Mouse (Mus musculus) induced T-regulatory cell, adult 2 months (primary cell): ENCODE measurements around the gene Dnaic1.

Source experiments
- DNase-seq: peaks from one replicate; pipeline ENCODE4 v3.0.0-alpha.2; 2012; ENCODE audit warnings: low read depth

Dnaic1 gene

DNA sequence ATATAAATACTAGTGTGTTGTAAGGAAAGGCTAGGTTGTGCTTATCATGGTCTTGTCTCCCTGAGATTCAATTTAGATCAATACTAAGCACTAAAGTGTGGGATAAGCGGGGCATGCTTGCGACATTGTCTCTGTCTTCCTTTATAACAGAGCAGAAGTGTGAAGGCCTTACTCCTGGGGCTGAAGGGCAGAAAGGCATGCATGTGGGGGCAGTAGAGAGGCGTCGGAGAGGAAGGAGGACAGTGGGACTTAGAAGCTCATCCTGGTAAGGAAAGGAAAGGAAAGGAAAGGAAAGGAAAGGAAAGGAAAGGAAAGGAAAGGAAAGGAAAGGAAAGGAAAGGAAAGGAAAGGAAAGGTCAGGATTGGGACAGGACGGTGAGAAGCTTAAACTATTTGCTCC is 1.9 kb downstream of the Dnaic1 start:
- no peak for DNase-seq

DNA sequence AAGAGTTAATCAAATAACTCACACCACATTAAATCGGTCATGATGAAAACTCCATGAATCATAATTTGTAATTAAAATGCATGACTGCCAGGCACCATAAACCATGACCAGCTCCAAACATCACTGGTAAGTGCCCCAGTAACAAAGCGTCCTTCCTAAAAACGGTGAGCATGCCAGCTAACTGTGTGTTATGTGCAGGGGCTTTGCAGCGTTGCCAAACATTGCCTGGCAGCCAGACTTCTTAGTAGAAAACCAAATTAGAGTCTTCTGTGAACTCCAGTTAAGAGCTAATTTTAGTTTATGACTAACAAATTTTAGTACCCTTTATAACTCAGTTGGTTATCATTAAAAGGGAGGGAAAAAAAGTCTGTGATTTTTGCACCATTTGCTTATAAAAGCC is 3.9 kb downstream of the Dnaic1 start:
- DNase-seq: no peak

DNA sequence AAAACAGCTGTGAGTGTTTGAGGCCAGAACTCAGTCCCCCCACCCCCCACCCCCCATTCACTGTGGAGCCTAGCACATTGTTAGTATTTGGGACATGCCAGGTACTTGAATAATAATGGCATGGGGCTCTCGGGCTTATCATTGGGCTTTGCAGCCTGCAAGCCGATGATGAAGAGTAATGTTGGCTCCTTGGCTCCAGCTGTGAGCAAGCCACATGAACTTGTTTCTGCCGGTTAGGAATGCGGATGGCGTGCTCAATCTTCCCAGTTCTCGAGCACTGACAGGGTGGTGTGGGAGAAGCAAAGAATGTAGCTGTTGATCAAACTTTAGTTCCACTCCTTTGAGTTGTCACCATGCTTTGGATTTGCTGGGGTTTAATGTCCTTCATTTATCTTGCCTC is 6.3 kb downstream of the Dnaic1 start:
- DNase-seq: no peak

DNA sequence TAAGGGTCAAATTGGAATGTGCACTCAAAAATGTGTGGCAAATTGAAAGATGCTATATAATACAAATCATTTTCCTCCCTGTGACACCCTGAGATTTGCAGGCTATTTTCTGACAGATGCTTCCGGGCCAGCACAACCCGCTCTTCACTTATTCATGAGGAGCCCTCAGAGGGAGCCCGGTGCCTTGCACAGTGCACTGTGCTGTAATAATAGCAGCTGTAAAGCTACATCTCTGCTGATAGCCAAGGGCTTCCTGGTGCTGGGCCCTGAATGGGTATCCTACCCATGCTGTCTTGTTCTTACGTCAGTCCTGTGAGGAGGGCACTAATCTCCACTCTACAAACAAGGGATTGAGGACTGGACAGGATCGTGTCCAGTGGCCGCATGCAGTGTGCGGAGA is 13.8 kb downstream of the Dnaic1 start:
- DNase-seq: no peak

DNA sequence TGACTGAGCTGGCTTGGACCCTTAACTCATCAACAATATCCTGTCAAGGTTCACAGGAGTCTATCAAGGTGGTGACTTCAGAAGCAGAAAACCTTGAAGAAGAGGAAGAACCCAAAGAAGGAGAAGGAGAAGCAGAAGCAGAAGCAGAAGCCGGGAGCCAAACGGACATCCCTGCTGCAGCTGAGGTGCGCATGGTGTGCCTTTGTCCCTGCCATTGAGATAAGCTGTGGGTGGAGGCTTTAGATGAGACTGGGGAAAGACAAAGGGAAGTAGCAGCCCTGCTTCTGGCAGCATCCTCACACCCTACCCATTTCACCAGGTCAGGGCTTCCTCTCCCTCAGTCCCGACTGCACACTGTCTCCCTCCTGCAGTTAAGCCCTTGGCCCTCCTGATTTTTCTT is 33.2 kb downstream of the Dnaic1 start:
- no peak for DNase-seq

DNA sequence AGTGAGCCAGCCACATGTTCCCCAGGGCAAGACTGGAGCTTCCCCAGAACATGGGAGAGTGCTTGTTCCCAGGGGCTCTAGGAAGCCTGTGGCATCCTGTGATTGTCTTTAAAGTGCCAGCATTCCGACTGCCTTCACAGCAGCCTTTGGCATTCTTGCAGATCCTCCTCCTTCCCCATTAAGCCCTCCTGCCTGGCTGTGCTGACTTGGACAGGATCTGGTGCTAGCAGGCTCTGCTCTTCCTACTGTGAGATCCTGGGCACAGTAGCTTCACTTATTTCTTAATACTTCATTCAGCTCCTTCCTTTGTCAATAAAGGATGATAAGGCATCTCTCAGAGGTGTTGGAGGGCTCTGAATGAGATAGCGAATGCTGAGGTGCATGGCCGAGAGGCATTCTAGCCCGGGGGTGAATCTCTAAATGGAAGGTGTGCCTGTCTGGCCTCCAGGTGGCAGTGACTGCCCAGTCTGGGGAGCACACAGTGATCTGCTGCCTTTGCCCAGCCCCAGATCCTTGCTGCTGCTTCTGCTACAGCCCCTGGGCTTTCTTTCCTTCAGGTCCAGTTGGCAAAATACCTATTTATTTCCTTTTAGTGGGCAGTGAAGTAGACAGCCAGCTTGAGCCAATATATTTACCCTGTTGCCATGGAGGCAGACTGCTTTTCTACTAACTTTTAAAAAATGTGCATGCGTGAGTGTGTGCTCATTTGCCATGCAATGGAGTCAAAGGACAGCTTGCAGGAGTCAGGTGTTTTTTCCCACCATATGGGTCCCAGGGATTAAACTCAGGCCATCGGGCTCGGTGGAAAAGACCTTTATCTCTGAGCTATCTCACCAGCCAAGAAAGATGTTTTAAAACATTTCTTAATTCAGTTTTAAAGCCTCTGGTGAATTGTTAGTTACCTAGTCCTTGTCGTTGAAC is 35.2 kb downstream of the Dnaic1 start:
- DNase-seq: peak; percentile 14

DNA sequence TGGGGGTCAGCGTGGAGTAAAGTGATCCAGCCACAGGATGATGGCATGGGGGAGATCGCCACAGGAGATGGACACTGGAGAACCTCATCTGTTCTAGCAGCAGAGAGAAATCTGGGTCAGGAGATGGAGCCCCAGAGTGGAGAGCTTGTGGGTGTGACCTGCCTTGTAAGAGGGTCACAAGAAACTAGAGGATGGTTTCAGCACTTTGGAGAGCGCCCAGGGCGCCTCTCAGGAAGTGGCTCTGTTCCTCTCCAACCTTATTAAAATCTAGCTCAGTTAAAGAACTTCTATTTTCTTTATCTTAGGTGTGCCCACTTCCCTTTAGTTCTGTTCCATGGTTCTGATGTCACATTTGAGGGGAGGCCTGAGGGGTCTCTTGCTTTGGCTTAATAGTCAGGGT is 37.2 kb downstream of the Dnaic1 start:
- peak; percentile 45 for DNase-seq

DNA sequence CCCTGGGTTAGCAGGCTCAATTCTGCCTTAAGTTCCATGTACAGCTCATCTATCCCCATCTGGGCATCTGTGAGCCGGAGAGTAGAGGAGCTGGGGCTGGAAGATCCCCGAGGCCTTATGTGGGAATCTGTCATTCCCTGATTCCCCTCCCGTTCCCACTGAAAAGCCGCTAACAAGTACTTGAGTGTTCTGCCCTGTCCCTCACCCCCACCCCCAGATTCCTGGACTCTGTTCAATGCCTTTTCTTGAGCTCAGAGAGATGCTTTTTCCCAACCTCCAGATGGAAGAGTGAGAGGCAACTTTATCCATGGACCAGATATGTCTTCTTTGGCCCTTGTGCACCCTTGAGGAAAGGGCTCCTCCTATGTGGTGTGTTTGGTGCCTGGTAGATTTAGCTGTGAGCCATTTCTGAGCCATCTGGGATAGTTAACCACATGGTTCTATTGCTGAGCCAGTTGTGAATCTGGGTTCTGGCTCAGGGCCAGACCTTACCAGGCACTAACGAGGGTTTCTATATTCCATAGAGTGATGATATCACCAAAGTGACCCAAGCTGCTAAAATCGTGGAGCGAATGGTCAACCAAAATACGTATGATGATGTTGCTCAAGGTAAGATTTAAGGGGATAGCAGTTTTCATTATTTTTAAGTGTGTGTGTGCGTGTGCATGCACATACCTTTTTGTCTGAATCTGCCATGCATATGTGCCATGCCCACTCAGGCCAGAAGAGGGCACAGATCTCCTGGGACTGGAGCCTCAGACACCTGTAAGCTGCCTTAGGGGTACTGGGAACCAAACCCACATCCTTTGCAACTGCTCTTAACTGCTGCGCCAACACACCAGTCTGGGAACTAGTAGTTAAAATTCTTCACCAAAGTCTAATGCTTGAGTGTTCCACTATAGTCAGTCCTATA is 40.4 kb downstream of the Dnaic1 start:
- DNase-seq: peak; percentile 21

DNA sequence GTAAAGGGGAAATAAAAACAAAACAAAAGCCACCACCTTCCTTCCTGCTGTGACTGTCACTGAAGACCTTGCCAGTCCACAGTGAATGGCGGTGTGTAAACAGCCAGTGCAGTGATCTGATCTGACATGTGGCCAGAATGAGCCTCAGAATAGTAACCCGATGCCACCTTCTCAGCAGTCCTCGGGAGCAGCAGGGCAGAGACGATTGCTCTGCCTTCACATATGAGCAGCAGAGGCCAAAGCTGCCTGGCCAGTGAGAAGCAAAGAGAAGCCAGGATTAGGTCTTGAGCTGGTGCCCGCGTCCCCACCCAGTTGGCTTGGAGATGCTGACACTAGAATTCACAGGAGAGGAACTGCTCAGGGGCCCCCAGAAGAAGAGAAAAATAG is 41.0 kb downstream of the Dnaic1 start:
- DNase-seq: no peak

DNA sequence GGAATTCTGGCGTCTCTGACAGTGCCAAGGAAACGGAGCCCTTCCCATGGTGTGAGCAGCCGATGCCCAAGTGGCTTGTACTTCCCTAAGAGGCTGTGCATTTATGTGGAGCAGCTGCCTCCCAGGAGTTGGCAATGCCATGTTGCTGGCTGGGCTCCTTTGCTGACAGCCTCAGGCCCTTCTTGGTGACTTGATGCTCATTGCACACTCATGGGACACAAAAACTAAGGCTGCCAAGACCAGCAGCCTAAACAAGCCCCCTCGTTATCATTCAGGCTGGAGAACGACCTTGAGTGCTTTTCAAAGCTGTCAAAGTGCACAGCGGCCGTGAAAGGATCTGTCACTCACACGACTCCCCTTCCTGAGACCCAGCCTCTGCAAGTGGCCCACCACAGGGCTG is 42.6 kb downstream of the Dnaic1 start:
- no peak for DNase-seq

DNA sequence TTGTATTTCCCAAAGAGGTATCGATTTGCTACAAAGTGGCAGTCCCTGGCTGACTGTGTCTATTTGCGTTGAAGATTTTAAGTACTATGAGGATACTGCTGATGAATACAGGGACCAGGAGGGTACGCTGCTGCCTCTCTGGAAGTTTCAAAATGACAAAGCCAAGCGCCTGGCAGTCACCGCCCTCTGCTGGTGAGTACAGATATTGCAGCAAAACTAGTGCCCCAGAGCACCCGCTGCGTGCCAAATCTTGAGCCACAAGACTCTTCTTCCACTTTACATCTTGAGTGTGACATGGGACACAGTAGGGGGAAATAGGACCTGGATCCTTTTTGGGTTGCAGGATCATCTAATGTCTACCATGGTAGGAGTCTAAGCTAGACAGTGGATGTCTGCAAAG is 44.6 kb downstream of the Dnaic1 start:
- DNase-seq: peak; percentile 74

DNA sequence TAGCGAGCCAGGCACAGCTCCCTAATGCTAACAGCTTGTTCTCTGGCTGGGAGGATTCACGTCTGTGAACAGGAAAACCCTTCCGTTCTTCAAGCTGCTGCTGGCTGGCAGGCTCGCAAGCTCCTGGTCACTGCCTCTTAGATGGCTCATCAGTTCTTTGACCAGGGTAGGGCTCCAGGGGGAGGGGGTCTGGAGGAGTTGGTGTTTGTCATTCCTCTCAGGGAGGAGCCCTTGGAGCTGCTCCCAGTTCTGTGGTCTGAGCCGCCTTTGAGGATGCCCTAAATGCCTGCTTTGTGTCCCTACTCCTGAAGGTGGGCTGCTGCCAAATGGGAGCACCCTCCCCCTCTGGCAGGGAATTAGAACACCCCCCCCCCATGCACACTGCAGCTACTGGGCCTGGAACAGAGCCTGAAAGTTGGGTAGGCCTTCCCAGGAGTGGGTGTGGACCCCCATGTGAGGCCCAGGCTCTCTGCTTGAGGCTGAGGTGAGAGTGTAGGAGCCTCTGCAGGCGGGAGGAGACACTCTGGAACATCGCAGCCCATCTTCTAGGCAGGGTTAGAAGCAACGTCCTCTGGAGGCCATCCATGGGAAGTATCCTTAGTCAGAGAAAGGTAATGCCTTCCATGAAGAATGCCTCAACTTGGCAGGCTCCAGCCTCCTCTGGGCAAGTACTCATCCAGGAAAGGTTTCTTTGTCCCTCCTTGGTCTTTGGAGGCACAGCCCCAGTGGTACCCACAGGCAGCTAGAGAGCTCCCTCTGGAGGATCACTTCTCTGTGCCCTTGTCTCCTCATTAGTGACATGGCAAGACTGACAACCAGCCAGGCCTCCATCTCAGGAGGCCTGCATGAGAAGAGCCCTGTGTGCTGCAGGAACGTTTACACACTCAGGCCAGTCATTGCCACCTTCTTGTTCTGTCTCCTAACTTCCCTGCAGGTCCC is 46.4 kb downstream of the Dnaic1 start:
- DNase-seq: no peak

DNA sequence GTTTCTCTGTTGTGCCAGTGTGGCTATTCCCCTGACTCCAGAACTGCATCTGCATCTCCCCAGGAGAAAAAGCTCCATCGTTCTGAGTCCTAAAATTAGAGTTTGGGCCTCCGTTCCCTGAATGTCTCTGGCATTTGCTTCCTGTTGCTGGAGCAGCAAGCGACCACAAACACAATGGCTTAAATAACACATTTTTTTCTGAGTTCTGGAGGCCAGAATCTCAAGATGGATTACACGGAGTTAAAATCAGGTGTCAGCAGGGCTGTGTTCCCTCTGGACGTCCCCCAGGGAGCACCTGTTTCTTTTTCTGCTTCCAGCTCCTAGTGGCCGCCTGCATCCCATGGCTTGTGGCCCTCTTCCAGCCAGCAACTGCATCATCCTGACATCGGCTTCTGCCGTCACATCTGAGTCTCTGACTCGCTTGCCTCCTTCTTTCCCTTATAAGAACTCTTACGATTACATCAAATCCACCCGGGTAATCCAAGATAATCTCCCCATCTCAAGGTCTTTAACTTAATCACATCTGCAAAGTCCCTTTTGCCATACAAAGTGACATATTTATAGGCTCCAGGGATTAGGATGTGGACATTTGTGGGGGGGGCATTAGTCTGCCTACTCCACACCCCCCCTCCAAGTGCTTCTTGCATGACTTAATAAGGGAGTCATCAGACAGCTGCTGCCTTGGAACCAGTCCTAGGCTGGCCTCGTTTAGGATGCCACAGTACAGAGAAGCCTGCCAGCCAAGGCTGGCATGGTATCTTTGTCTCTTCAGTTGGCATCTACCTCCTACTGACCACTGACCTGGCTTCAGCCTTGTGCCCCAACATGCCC is 49.6 kb downstream of the Dnaic1 start:
- no peak for DNase-seq

DNA sequence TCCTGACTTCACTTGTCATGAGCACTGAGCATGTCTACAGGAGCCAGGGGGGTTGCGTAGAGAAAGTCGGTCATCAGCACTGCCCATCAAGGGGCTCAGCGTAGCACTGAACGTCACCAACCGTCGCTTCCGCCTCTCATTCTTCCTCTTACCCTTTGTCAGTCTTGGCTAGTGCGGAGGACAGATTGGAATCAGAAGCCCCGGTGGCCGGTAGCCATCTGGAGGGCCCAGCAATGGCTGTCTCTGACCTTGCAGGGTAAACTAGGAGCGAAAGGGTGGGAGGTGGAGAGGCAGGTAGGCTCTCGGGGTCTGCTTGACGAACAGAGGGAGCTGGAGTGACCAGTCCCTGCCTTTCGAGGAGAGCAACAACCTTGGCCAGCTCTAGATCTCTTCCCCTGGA is 52.5 kb downstream of the Dnaic1 start:
- DNase-seq: no peak

DNA sequence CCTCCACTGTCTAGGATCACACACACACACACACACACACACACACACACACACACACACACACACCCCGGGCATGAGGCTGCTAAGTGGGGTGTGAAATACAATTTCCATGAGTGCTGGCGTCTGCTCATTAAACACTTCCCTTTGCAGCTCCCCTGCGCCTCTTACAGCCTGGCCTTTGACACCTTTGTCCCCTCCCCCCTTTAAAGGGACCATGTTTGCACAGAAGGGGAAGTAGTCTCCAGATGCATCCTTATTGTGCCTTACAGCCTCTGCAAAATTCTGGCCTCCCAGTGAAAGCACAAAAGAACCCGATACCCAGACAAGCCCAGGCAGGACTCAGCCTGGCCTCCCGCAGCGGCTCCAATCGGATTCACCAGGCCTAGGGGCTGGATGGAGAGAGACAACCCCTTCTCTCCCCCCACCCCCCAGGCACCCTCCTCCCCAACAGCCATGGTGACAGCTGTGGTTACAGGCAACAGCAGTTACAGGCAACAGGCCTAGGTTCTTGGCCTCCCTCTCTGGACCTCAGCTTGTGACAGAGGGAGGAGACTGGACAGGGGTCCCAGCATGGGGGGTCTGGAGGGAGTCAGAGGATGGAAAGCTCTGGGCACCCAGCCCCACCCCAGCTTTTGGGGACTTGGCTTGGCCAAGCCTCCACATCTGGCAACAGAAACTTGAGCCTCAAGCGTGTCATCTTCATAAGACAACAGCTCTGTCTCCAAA is 58.8 kb downstream of the Dnaic1 start:
- no peak for DNase-seq

DNA sequence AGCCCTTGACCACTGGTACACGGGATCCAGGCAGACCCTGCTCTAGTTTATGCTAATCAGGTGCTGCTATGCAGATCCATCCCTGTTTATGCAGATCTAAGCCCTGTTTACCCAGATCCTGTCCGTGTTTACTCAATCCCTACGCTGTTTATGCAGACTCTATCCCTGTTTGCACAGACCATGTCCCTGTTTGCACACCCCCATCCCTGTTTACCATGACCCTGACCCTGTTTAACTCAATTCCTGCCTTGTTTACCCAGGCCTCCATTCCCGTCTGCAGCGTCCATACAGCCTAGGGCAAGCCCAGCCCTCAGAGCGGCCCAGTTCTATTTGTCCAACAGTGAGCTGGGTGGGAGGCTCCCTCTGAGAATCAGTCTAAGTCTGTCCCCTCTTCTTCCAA is 60.6 kb downstream of the Dnaic1 start:
- DNase-seq: no peak

DNA sequence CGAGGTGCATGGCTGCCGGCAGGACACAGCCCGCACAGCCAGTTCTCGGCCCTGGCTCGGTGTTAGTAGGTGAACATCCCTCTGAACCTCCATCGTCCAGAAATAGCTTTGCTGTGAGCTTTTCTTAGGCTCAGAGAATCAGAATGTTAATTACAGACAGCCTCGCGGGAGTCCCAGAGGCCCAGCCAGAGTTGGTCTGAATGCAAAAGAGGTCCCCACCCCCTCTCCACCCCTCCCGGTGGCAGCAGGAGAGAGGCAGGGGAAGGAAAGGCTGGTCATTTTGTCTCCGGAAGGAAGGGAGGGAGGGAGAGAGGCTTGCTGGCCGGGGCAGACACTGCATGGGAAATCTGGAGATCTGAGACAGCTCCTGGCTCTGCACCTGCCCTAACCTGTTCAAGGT is 61.8 kb downstream of the Dnaic1 start:
- no peak for DNase-seq

DNA sequence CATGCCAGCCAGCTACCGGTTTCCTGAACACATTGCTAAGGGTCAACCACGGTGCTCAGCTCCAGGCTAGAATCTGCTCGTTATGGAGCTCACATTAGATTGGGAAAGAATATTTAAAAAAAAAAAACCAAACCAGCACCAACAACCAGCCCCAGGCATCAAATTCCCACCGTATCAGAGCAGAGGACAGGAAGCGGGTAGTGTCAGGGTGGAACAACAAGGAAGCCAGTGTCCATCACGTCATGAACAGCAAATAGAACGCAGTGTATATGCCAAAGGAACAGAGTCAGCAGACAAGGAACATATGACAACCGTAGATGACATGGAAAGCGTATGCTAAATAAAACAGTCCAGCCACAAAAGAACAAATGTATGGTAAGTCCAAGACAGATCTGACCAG is 63.4 kb downstream of the Dnaic1 start:
- DNase-seq: no peak

DNA sequence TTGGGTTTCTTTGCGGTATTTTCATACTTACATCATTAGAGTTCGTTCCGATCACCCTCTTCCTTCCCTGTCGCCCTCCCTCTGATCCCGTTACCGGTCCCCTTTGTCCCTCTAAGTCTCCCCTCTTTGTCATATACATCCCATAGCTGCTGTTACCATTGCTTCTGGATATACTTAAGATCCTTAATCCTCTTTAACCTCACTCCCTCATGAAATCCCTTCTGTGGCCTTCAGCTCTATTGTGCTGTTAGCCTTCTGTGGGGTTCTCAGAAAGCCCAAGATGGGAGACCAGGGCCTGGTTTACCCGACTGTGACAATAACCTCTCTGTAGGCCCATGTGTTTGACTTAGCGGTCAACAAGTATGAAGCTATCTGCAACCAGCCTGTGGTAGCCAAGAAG is 65.1 kb downstream of the Dnaic1 start:
- DNase-seq: no peak

DNA sequence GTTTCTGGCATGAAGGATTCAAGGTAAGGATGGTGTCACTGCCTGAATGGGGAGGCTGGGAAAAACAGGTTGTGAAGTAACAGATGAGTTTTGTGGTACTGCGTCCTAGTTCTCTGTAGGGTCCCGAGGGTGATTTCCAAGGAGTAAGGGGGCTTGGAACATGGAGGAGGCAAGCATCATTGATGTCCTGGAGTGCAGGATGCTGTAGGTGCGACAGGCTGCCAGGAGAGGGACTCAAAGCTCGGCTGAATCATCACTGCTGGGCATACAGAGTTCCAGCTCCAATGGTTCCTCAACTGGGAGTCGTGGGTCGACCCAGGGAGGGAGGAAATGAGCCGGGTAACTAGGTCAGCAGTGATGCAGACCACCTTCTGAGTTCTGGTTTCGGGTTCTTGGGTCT is 65.6 kb downstream of the Dnaic1 start:
- DNase-seq: no peak
